Mouse (Mus musculus): ENCODE data around the gene 4931440F15Rik. TPM values are rescaled to one million over a fixed set of nuclear protein-coding genes. Genes with fewer than 3 reads are reported as not detected.
"Not testable (repeated sequence)": the region's sequence is repeated elsewhere in the genome, so short reads cannot be mapped to it uniquely, and the experiment has no call there.

Gene 4931440F15Rik
- polyA plus RNA-seq (2014; fragmentation: Nextera tagmentation; extraction: Ambion mirVana), result 0.67 and 0.72 TPM in 2 replicates

- not testable (repeated sequence) for H3K9me3 ChIP-seq (ENCODE audit: control insufficient read depth, low read length); H3K4me3 ChIP-seq (replicated peaks; ENCODE audit: low read length); DNase-seq (ENCODE audit: low spot score); H3K4me1 ChIP-seq (replicated peaks; ENCODE audit: control insufficient read depth, insufficient read depth, low read length); H3K9ac ChIP-seq; H3K36me3 ChIP-seq (replicated peaks; ENCODE audit: control insufficient read depth, insufficient read depth); H3K27ac ChIP-seq
- Histone ChIP-seq H3K27me3 (ENCODE audit: control insufficient read depth, insufficient read depth, low read length) (peaks cover 18% of the 10 kb centered on the region), H3K4me2 (replicated peaks) (peak within 1 kb of the TSS; percentile 35)
- peak; percentile 31; the same call in 1 of the 2 replicates for ATAC-seq (ENCODE audit: low FRiP score)
- 43% methylated on average over 21 of the region's 21 CpGs for WGBS
Observed at GRCm38 (mm10) chr11:29825271-29825718, at the start of gene 4931440F15Rik. 4931440F15Rik (minus strand) TSS chr11:29825668.

GRCm38 (mm10) chr11:29874781-29875180, 49.3 kb upstream of the 4931440F15Rik start:
- not testable (repeated sequence) for H3K36me3 ChIP-seq (replicated peaks; ENCODE audit: control insufficient read depth, insufficient read depth); H3K9me3 ChIP-seq (ENCODE audit: control insufficient read depth, low read length); H3K4me3 ChIP-seq (replicated peaks; ENCODE audit: low read length); H3K27ac ChIP-seq; H3K9ac ChIP-seq; H3K4me2 ChIP-seq (replicated peaks); H3K27me3 ChIP-seq (ENCODE audit: control insufficient read depth, insufficient read depth, low read length); DNase-seq (ENCODE audit: low spot score); ATAC-seq (ENCODE audit: low FRiP score); H3K4me1 ChIP-seq (replicated peaks; ENCODE audit: control insufficient read depth, insufficient read depth, low read length)
- WGBS, result 88% methylated on average over 1 of the region's 1 CpGs

- Histone ChIP-seq H3K4me1 (replicated peaks; ENCODE audit: control insufficient read depth, insufficient read depth, low read length) (no peaks in the 10 kb centered on the region), H3K27ac (no peak overlapping the region), H3K9me3 (ENCODE audit: control insufficient read depth, low read length) (0 out of 2 replicates have a peak, but pooled peaks cover 6% of the 10 kb centered on the region), H3K4me2 (replicated peaks) (no peak overlapping the region), H3K4me3 (replicated peaks; ENCODE audit: low read length) (no peak overlapping the region), H3K36me3 (replicated peaks; ENCODE audit: control insufficient read depth, insufficient read depth) (no peaks in the 10 kb centered on the region), H3K27me3 (ENCODE audit: control insufficient read depth, insufficient read depth, low read length) (no peaks in the 10 kb centered on the region), H3K9ac (no peak overlapping the region)
- ATAC-seq (ENCODE audit: low FRiP score) (no peak), DNase-seq (ENCODE audit: low spot score) (no peak)
- 93% methylated on average over 2 of the region's 2 CpGs for WGBS
Observed at GRCm38 (mm10) chr11:29870174-29870573, 44.7 kb upstream of the 4931440F15Rik start.

DNA sequence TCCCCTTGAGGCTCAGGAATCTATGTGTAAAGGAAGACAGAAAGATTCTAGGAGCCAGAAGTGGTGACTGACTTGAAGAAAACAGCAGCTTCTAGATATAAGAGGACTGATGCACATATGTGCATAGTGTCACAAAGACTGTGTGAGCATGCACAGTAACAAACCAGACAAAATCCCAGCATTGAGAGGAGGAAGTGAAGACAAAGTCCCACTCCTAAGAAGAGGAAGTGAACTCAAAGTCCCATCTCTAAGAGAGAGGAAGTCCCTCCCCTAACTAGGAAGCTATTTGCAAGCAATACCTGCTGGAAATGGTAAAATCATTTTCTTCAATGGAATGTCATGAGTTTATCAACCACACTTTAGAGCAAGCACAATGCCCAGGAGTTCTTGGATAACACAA, 38.8 kb upstream of the 4931440F15Rik start:
- no peaks in the 10 kb centered on the region for H3K36me3 ChIP-seq (replicated peaks; ENCODE audit: control insufficient read depth, insufficient read depth)
- no peak for ATAC-seq (ENCODE audit: low FRiP score)
- H3K9ac ChIP-seq, result no peak overlapping the region
- no peak overlapping the region for H3K4me2 ChIP-seq (replicated peaks)
- H3K4me1 ChIP-seq (replicated peaks; ENCODE audit: control insufficient read depth, insufficient read depth, low read length), result no peaks in the 10 kb centered on the region
- DNase-seq (ENCODE audit: low spot score), result no peak
- no peaks in the 10 kb centered on the region for H3K27me3 ChIP-seq (ENCODE audit: control insufficient read depth, insufficient read depth, low read length)
- H3K9me3 ChIP-seq (ENCODE audit: control insufficient read depth, low read length), result no peaks in the 10 kb centered on the region
- no peak overlapping the region for H3K4me3 ChIP-seq (replicated peaks; ENCODE audit: low read length)
- no peak overlapping the region for H3K27ac ChIP-seq

DNA sequence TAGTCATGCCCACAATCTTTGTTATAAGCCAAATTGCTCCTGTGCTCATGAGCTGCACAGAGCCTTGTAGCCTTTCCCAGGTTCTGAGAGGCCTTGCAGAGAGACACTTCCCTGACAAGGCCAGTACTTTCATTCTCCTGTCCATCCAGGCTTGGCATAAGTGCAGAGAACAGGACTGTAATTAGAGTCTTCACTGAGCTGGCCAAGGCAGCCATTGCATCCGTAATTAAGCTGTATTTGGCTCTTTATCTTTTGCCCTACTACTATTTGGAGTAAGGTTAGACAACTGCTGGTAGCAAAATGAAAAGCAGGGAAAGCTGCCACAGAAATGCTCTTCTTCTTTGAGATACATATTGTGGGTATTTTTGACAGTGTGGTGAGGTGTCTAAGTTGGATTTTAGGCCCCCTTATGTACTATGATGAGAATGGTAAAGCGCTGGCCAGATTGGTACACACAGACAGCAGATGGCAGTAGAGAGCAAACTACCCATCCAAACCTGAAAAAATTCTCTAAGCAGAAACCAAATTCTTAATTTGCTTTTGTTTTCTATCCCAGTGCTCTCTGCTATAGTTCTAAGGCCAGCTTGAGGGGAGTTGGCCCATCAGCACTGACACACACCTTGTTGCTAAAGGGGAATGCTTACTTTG, 36.4 kb upstream of the 4931440F15Rik start:
- no peaks in the 10 kb centered on the region for H3K9me3 ChIP-seq (ENCODE audit: control insufficient read depth, low read length)
- no peaks in the 10 kb centered on the region for H3K36me3 ChIP-seq (replicated peaks; ENCODE audit: control insufficient read depth, insufficient read depth)
- DNase-seq (ENCODE audit: low spot score), result peak; percentile 71
- no peaks in the 10 kb centered on the region for H3K4me1 ChIP-seq (replicated peaks; ENCODE audit: control insufficient read depth, insufficient read depth, low read length)
- no peak overlapping the region for H3K27ac ChIP-seq
- WGBS, result 35% methylated on average over 2 of the region's 2 CpGs
- no peak overlapping the region for H3K9ac ChIP-seq
- no peak overlapping the region for H3K4me2 ChIP-seq (replicated peaks)
- no peaks in the 10 kb centered on the region for H3K27me3 ChIP-seq (ENCODE audit: control insufficient read depth, insufficient read depth, low read length)
- no peak overlapping the region for H3K4me3 ChIP-seq (replicated peaks; ENCODE audit: low read length)
- ATAC-seq (ENCODE audit: low FRiP score), result no peak

GRCm38 (mm10) chr11:29861040-29861439, 35.6 kb upstream of the 4931440F15Rik start:
- no peaks in the 10 kb centered on the region for H3K4me1 ChIP-seq (replicated peaks; ENCODE audit: control insufficient read depth, insufficient read depth, low read length)
- H3K9ac ChIP-seq, result no peak overlapping the region
- no peaks in the 10 kb centered on the region for H3K27me3 ChIP-seq (ENCODE audit: control insufficient read depth, insufficient read depth, low read length)
- H3K4me2 ChIP-seq (replicated peaks), result no peak overlapping the region
- no peaks in the 10 kb centered on the region for H3K36me3 ChIP-seq (replicated peaks; ENCODE audit: control insufficient read depth, insufficient read depth)
- WGBS, result 80% methylated on average over 2 of the region's 2 CpGs
- no peak overlapping the region for H3K4me3 ChIP-seq (replicated peaks; ENCODE audit: low read length)
- no peak overlapping the region for H3K27ac ChIP-seq
- H3K9me3 ChIP-seq (ENCODE audit: control insufficient read depth, low read length), result no peaks in the 10 kb centered on the region
- ATAC-seq (ENCODE audit: low FRiP score) (no peak), DNase-seq (ENCODE audit: low spot score) (no peak)

- no peak for ATAC-seq (ENCODE audit: low FRiP score)
- Histone ChIP-seq H3K27ac (no peak overlapping the region), H3K4me2 (replicated peaks) (no peak overlapping the region), H3K4me3 (replicated peaks; ENCODE audit: low read length) (no peak overlapping the region), H3K9ac (no peak overlapping the region), H3K36me3 (replicated peaks; ENCODE audit: control insufficient read depth, insufficient read depth) (no peaks in the 10 kb centered on the region), H3K27me3 (ENCODE audit: control insufficient read depth, insufficient read depth, low read length) (no peaks in the 10 kb centered on the region), H3K9me3 (ENCODE audit: control insufficient read depth, low read length) (no peaks in the 10 kb centered on the region), H3K4me1 (replicated peaks; ENCODE audit: control insufficient read depth, insufficient read depth, low read length) (no peaks in the 10 kb centered on the region)
- 89% methylated on average over 3 of the region's 3 CpGs for WGBS
- no peak for DNase-seq (ENCODE audit: low spot score)
Observed at GRCm38 (mm10) chr11:29840606-29841227, 15.2 kb upstream of the 4931440F15Rik start.

GRCm38 (mm10) chr11:29839781-29840180, 14.3 kb upstream of the 4931440F15Rik start:
- no peaks in the 10 kb centered on the region for H3K9me3 ChIP-seq (ENCODE audit: control insufficient read depth, low read length)
- DNase-seq (ENCODE audit: low spot score), result no peak
- 76% methylated on average over 3 of the region's 3 CpGs for WGBS

DNA sequence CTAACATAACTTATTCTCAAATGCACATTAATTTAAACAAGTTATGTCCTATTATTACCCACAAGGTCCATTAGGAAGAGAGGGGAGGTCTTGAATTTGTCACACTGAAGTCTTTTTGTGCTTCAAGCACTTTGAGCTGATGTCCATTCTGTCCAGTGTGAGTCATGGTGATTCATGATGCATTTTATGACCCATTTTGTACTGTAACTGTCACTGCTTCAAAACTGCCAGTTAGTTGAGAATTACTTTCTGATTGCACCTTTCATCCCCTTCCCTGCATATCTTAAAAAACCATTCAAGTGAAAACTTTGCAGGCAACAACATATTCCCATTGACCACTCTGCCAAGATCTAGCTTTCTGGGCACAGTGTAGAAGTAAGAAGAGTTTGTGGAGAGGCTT, 11.6 kb upstream of the 4931440F15Rik start:
- Histone ChIP-seq H3K9ac (no peak overlapping the region), H3K27me3 (ENCODE audit: control insufficient read depth, insufficient read depth, low read length) (no peaks in the 10 kb centered on the region), H3K4me1 (replicated peaks; ENCODE audit: control insufficient read depth, insufficient read depth, low read length) (no peaks in the 10 kb centered on the region), H3K4me2 (replicated peaks) (no peak overlapping the region), H3K9me3 (ENCODE audit: control insufficient read depth, low read length) (no peaks in the 10 kb centered on the region), H3K4me3 (replicated peaks; ENCODE audit: low read length) (no peak overlapping the region), H3K27ac (no peak overlapping the region), H3K36me3 (replicated peaks; ENCODE audit: control insufficient read depth, insufficient read depth) (no peaks in the 10 kb centered on the region; the same call in 1 of the 2 replicates)
- ATAC-seq (ENCODE audit: low FRiP score) (no peak), DNase-seq (ENCODE audit: low spot score) (no peak)

More at GRCm38 (mm10) chr11:29839781-29840180, 14.3 kb upstream of the 4931440F15Rik start:
- Histone ChIP-seq H3K4me2 (replicated peaks) (no peak overlapping the region), H3K9ac (no peak overlapping the region), H3K36me3 (replicated peaks; ENCODE audit: control insufficient read depth, insufficient read depth) (no peaks in the 10 kb centered on the region), H3K27me3 (ENCODE audit: control insufficient read depth, insufficient read depth, low read length) (no peaks in the 10 kb centered on the region), H3K27ac (no peak overlapping the region), H3K4me3 (replicated peaks; ENCODE audit: low read length) (no peak overlapping the region), H3K4me1 (replicated peaks; ENCODE audit: control insufficient read depth, insufficient read depth, low read length) (no peaks in the 10 kb centered on the region)
- ATAC-seq (ENCODE audit: low FRiP score), result 0 out of 2 replicates have a peak, but pooled peaks have one; percentile 46
